Mouse (Mus musculus): ENCODE measurements at regions not wholly inside any gene's neighbourhood (a gene's known extent, or its start where the extent isn't known, plus 50 kb on each side); places are given as distances from the start of the nearest gene placed in this dataset.

- Histone ChIP-seq H3K27me3 (replicated peaks) (0 out of 2 replicates have a peak, but pooled peaks cover 3% of the 10 kb centered on the region), H3K4me3 (no peak overlapping the region), H3K4me2 (no peak overlapping the region), H3K9me3 (replicated peaks) (no peaks in the 10 kb centered on the region), H3K9ac (no peak overlapping the region), H3K27ac (ENCODE audit: poor library complexity, severe bottlenecking) (no peak overlapping the region), H3K36me3 (no peaks in the 10 kb centered on the region), H3K4me1 (replicated peaks) (no peaks in the 10 kb centered on the region)
- 42% methylated on average over 3 of the region's 3 CpGs for WGBS
- ATAC-seq (ENCODE audit: insufficient number of reproducible peaks, low FRiP score), result no peak
Observed at GRCm38 (mm10) chr6:64797600-64797999, 68.7 kb downstream of the Atoh1 start.

DNA sequence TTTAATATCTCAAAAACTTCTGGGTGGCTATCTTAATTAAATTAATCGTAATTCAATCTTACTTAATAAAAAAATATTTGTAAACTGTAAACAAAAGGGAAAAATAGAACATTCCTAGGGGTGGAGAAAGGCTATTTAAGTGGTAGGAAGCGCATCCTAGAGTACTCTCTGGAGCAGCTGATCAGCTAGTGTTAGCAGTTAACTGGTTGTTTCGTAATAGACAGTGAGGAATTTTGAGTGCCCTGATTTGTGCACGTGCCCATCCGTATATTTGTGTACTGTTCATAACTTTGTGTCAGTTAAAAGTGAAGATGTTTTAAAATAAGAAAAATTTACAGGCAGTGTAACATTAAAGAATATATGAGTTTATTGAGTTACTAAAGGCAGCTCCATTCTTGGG is 69.9 kb downstream of the Atoh1 start:
- H3K9me3 ChIP-seq (replicated peaks), result no peaks in the 10 kb centered on the region
- H3K27me3 ChIP-seq (replicated peaks), result 0 out of 2 replicates have a peak, but pooled peaks cover 3% of the 10 kb centered on the region
- H3K4me3 ChIP-seq, result peak overlapping the region; percentile 45
- no peaks in the 10 kb centered on the region for H3K36me3 ChIP-seq
- 57% methylated on average over 5 of the region's 5 CpGs for WGBS
- no peaks in the 10 kb centered on the region for H3K4me1 ChIP-seq (replicated peaks)
- peak overlapping the region; percentile 70 for H3K4me2 ChIP-seq
- H3K27ac ChIP-seq (ENCODE audit: poor library complexity, severe bottlenecking), result no peak overlapping the region
- no peak for ATAC-seq (ENCODE audit: insufficient number of reproducible peaks, low FRiP score)
- H3K9ac ChIP-seq, result no peak overlapping the region

DNA sequence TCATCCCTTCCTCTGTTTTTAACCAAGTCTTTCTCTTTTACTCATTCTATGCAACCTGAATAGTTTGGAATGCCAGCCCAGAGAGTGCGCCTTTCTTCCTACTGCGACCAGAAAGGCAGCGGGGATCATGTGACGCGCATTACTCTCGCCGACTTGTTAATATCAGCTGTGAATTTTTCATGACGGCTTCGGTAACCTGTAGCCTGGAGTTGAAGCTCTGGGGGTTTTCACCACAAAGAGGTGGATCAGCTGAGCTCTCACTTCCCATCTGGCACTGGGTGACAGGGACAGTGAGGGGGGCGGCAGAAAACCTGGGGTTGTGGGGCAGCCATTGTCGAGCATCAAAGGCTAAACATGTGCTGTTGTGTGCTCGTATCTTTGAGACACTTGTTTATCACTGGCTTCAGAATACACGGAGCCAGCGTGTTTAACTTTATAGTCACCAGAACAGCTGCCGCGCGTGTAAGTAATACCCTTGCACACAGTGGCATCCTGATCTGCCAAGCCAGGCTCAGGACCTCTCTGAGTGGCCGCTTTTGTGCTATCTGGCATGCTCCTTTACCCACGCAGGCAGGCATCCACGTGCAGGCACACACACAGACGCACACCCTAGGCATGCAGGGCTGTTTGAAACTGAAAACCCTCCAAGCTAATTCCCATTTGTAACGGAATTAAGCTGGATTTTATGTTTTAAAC is 70.5 kb downstream of the Atoh1 start:
- Histone ChIP-seq H3K4me1 (replicated peaks) (no peaks in the 10 kb centered on the region), H3K27ac (ENCODE audit: poor library complexity, severe bottlenecking) (no peak overlapping the region), H3K9ac (0 out of 2 replicates have a peak overlapping the region, but pooled peaks have one; percentile 11), H3K27me3 (replicated peaks) (0 out of 2 replicates have a peak, but pooled peaks cover 3% of the 10 kb centered on the region), H3K36me3 (no peaks in the 10 kb centered on the region), H3K9me3 (replicated peaks) (no peaks in the 10 kb centered on the region), H3K4me3 (peak overlapping the region; percentile 45), H3K4me2 (peak overlapping the region; percentile 70)
- no peak for ATAC-seq (ENCODE audit: insufficient number of reproducible peaks, low FRiP score)
- WGBS, result 9% methylated on average over 22 of the region's 22 CpGs

GRCm38 (mm10) chr6:64800965-64801364 is 72.0 kb downstream of the Atoh1 start:
- no peaks in the 10 kb centered on the region for H3K36me3 ChIP-seq
- H3K4me1 ChIP-seq (replicated peaks), result no peaks in the 10 kb centered on the region
- no peak overlapping the region for H3K4me3 ChIP-seq
- no peak overlapping the region for H3K9ac ChIP-seq
- no peak overlapping the region for H3K27ac ChIP-seq (ENCODE audit: poor library complexity, severe bottlenecking)
- H3K9me3 ChIP-seq (replicated peaks), result 0 out of 2 replicates have a peak, but pooled peaks cover 4% of the 10 kb centered on the region
- no peak for ATAC-seq (ENCODE audit: insufficient number of reproducible peaks, low FRiP score)
- WGBS, result 35% methylated on average over 3 of the region's 3 CpGs
- 0 out of 2 replicates have a peak, but pooled peaks cover 3% of the 10 kb centered on the region for H3K27me3 ChIP-seq (replicated peaks)
- H3K4me2 ChIP-seq, result no peak overlapping the region

DNA sequence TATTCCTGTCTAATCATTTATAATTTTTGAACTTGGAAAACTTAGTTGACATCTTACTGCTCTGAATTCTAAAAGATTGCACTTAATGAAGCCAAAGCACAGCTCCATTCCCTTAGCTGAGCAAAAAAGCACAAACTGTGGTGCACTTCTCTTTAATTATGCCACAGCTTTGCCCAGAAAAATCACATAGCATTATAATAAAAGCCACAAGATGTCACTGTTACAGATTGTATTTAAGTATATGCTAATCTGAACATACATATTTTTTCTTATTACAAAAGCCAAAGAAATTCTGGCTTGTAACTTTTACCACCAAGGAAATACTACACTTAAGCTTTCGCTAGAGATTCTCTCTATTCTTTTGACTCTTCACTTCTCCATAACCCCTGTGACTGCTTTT is 86.2 kb downstream of the Atoh1 start:
- no peak for ATAC-seq (ENCODE audit: insufficient number of reproducible peaks, low FRiP score)
- Histone ChIP-seq H3K4me1 (replicated peaks) (no peaks in the 10 kb centered on the region), H3K4me3 (no peak overlapping the region), H3K9me3 (replicated peaks) (no peaks in the 10 kb centered on the region), H3K4me2 (no peak overlapping the region), H3K9ac (no peak overlapping the region), H3K36me3 (no peaks in the 10 kb centered on the region), H3K27me3 (replicated peaks) (no peaks in the 10 kb centered on the region), H3K27ac (ENCODE audit: poor library complexity, severe bottlenecking) (no peak overlapping the region)
- WGBS, result 84% methylated on average over 1 of the region's 1 CpGs

DNA sequence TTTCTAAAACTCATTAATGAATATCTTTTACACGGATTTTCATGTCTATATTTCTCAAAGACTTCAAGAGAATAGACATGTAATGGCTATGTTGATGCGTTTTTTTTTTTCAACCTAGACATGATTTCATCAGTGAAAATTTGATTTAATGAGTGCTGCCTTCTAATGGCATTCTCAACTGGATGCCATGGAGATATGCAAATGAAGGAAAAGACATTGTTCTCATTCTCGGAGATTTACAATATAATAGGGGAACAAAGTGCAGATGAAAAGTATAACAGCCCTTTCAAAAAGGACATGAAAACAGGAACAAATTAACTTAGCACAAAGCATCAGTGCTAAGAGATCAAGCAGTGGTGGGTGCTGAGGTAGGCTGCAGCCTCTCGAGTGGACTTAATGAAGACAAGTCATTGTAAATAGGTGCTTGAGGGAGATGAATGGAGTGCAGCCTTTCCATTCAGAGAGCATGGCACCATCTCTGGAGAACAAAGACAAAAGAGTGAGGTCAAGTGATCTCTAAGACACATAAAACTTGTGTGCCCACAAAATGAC is 120.2 kb downstream of the Atoh1 start:
- Histone ChIP-seq H3K4me1 (replicated peaks) (no peaks in the 10 kb centered on the region), H3K9me3 (replicated peaks) (no peaks in the 10 kb centered on the region), H3K36me3 (no peaks in the 10 kb centered on the region), H3K4me3 (no peak overlapping the region), H3K27ac (ENCODE audit: poor library complexity, severe bottlenecking) (no peak overlapping the region), H3K4me2 (no peak overlapping the region), H3K27me3 (replicated peaks) (no peaks in the 10 kb centered on the region), H3K9ac (no peak overlapping the region)
- WGBS, result 69% methylated on average over 4 of the region's 4 CpGs
- ATAC-seq (ENCODE audit: insufficient number of reproducible peaks, low FRiP score), result no peak

DNA sequence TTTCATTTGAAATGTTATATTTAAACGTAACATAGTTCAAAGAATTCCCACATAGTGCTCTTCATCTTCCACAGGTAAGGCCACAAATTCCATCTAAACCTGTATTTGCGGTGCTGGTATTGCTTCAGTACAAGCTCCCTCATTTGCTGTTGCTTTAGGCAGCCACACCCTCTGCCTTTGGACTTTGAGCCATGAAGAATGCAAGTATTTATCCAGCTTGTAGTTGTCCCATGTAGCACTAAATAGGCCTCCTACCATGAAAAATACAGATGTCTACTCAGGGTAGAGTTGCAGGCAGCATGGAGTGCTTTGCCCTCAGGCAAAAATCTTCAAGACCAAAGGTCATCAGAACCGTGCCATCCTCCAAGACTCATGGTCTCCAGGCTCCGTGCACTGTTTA is 134.0 kb downstream of the Atoh1 start:
- Histone ChIP-seq H3K4me2 (no peak overlapping the region), H3K27ac (ENCODE audit: poor library complexity, severe bottlenecking) (no peak overlapping the region), H3K4me3 (no peak overlapping the region), H3K9ac (no peak overlapping the region), H3K27me3 (replicated peaks) (no peaks in the 10 kb centered on the region), H3K36me3 (no peaks in the 10 kb centered on the region), H3K9me3 (replicated peaks) (no peaks in the 10 kb centered on the region), H3K4me1 (replicated peaks) (no peaks in the 10 kb centered on the region)
- 76% methylated on average over 4 of the region's 4 CpGs for WGBS
- no peak for ATAC-seq (ENCODE audit: insufficient number of reproducible peaks, low FRiP score)

DNA sequence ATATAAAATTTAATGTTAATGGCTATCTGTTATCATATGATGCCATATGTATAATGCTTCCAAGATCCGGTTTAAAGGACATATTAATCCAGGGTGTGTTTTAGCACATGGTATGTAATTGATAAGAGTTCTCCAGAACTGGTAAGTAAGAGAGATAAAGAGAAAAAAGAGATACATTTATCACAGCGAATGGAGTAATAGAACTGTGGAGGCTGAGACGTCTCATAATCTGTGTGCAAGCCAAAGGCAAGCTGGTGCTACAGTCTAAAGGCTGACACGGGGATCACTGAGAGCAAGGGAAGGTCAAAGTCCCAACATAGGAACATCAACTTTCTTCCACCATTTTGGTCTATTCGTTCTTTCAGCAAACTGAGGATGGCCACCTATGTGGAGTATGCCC is 146.0 kb upstream of the Smarcad1 start:
- Histone ChIP-seq H3K36me3 (no peaks in the 10 kb centered on the region), H3K27ac (ENCODE audit: poor library complexity, severe bottlenecking) (no peak overlapping the region), H3K9ac (no peak overlapping the region), H3K27me3 (replicated peaks) (no peaks in the 10 kb centered on the region), H3K9me3 (replicated peaks) (no peaks in the 10 kb centered on the region), H3K4me2 (no peak overlapping the region), H3K4me1 (replicated peaks) (no peaks in the 10 kb centered on the region), H3K4me3 (no peak overlapping the region)
- ATAC-seq (ENCODE audit: insufficient number of reproducible peaks, low FRiP score), result no peak
- 61% methylated on average over 5 of the region's 5 CpGs for WGBS
